Mouse (Mus musculus) heart, embryonic 15.5 days (tissue): ENCODE results near the gene Ppip5k1. TPM values are rescaled to one million over a fixed set of nuclear protein-coding genes. Genes with fewer than 3 reads are reported as not detected.

Experiments used
- ATAC-seq: fragments of 200-750 bp; cut with Nextera tagmentation; replicated peaks from 2 replicates; pipeline ENCODE4 v1.8.0; 2017; ENCODE audit warnings: low read depth, moderate TSS enrichment; ENCODE audit not compliant: insufficient number of reproducible peaks, insufficient read depth, low FRiP score
- H3K27ac ChIP-seq: fragments of 300-500 bp; sonication (generic); 2 replicates; pipeline ENCODE4 v1.5.1; 2015; ENCODE audit warnings: mild to moderate bottlenecking, inconsistent platforms
- H3K27me3 ChIP-seq: fragments of 300-500 bp; sonication (generic); 2 replicates; pipeline ENCODE4 v1.6.1; 2015; ENCODE audit warnings: inconsistent platforms
- H3K36me3 ChIP-seq: fragments of 300-500 bp; sonication (generic); 2 replicates; pipeline ENCODE4 v1.6.1; 2015; ENCODE audit warnings: mild to moderate bottlenecking, inconsistent platforms
- H3K4me1 ChIP-seq: fragments of 300-500 bp; sonication (generic); replicated peaks from 2 replicates; pipeline ENCODE4 v1.6.1; 2015; ENCODE audit warnings: inconsistent platforms
- H3K4me2 ChIP-seq: fragments of 300-500 bp; sonication (generic); 2 replicates; pipeline ENCODE4 v1.6.1; 2015; ENCODE audit warnings: inconsistent platforms, mild to moderate bottlenecking, moderate library complexity
- H3K4me3 ChIP-seq: fragments of 300-500 bp; sonication (generic); 2 replicates; pipeline ENCODE4 v1.5.1; 2015; ENCODE audit warnings: mild to moderate bottlenecking, inconsistent platforms
- H3K9ac ChIP-seq: fragments of 300-500 bp; sonication (generic); 2 replicates; pipeline ENCODE4 v1.6.1; 2015; ENCODE audit warnings: mild to moderate bottlenecking, inconsistent platforms
- H3K9me3 ChIP-seq: fragments of 300-500 bp; sonication (generic); replicated peaks from 2 replicates; pipeline ENCODE4 v1.6.1; 2016; ENCODE audit warnings: inconsistent platforms
- WGBS: fragments of 180-500 bp; shearing (Covaris S2); methylation state at CpG from one replicate; pipeline ENCODE4 v1.1.7; 2015; ENCODE audit warnings: mixed read lengths; 5-methylcytosine and 5-hydroxymethylcytosine counted together
- polyA plus RNA-seq: library from polyadenylated mRNA; unstranded; fragments of >200 nt; fragmentation: Nextera tagmentation; extraction: Ambion mirVana; gene quantifications from 2 replicates; pipeline ENCODE4 v1.2.1, GENCODE M21; 2015

The Ppip5k1 gene
- polyA plus RNA-seq, 1 experiment from 2014 or later, result 11.3 TPM

DNA sequence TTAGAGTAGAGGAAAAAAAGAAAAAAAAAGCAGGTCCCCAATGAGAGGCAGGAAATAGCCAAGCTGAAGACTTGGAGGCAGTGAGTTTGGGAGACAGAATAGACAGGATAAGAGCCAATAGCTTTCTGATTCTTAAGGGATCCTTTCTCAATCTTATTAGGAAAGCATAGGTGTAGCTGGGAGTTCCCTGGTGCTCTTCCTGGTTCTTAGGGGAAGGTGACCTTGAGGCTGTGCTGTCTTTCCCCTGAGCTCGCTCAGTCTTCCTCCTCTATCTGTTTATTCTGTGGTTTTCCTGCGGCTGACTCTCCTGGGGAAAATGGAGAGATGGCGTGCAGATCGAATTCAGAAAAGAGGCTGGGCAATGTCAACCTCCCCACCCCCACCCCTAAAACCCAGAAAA lies 2.8 kb upstream of the Ppip5k1 start:
- H3K9me3 ChIP-seq, result no peaks in the 10 kb centered on the region
- no peak overlapping the region; the same call in 1 of the 2 replicates for H3K4me2 ChIP-seq
- H3K27ac ChIP-seq, result no peak overlapping the region
- H3K27me3 ChIP-seq, result peaks cover 50% of the 10 kb centered on the region
- no peak overlapping the region for H3K9ac ChIP-seq
- 0 out of 2 replicates have a peak overlapping the region, but pooled peaks have one; percentile 14 for H3K4me3 ChIP-seq
- no peak for ATAC-seq
- peaks cover 18% of the 10 kb centered on the region for H3K4me1 ChIP-seq
- 0% methylated on average over 4 of the region's 4 CpGs for WGBS
- no peaks in the 10 kb centered on the region for H3K36me3 ChIP-seq

DNA sequence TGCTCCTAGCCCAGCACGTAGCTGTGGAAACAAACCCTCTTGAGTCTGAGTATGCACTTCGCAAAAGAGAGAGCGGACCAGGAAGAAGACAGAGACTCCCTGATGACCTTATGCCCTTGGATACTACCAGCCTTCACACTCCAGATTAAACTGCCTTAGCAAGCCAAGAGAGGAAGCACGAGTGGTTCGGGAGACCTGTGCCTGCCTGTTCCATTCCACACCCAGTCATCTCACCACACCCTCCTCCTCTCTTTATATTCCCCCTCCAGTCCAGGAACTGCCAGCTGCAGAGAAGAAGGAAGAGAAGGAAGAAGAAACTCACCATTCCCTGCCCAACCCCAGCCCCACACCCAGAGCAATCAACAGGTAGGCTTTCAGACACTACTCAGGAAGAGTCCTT lies 2.3 kb upstream of the Ppip5k1 start, which contains the start of gene Ckmt1:
Ckmt1 (plus strand) TSS at position 221 of the 400 bp plus-strand sequence.
- H3K27ac ChIP-seq, result no peak within 1 kb of the TSS
- H3K4me2 ChIP-seq, result peak within 1 kb of the TSS; percentile 24
- no peaks in the 10 kb centered on the region for H3K9me3 ChIP-seq
- 52% methylated on average over 5 of the region's 5 CpGs for WGBS
- peak within 1 kb of the TSS; percentile 14; the same call in 1 of the 2 replicates for H3K4me3 ChIP-seq
- H3K9ac ChIP-seq, result no peak within 1 kb of the TSS
- no peak for ATAC-seq
- H3K4me1 ChIP-seq, result peaks cover 18% of the 10 kb centered on the region
- H3K27me3 ChIP-seq, result peaks cover 47% of the 10 kb centered on the region
- no peaks in the 10 kb centered on the region for H3K36me3 ChIP-seq

DNA sequence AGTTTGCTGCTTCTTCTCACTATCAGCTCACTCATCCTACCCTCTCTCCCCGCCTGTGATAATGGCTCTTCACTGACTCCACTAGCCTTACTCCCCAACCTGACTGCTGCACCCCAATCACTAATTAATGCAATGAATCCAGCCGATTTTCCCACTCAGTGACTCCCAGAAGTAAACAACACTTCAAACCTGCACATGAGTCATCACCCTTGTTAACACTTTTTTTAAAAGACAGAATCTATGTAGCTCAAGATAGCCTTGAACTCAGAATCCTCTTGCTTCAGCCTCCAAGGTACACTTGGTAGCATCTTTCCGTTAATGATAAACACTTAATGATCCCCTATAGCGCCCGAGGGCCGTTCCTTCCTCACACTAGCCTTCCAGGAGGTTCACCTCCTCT lies 818 bp downstream of the Ppip5k1 start:
- Histone ChIP-seq H3K4me1 (peaks cover 18% of the 10 kb centered on the region), H3K27me3 (peaks cover 31% of the 10 kb centered on the region), H3K9me3 (no peaks in the 10 kb centered on the region), H3K27ac (peak overlapping the region; percentile 70; the same call in 1 of the 2 replicates), H3K36me3 (no peaks in the 10 kb centered on the region), H3K4me2 (peak overlapping the region; percentile 93), H3K4me3 (peak overlapping the region; percentile 87), H3K9ac (peak overlapping the region; percentile 87)
- ATAC-seq, result no peak
- 3% methylated on average over 6 of the region's 6 CpGs for WGBS

DNA sequence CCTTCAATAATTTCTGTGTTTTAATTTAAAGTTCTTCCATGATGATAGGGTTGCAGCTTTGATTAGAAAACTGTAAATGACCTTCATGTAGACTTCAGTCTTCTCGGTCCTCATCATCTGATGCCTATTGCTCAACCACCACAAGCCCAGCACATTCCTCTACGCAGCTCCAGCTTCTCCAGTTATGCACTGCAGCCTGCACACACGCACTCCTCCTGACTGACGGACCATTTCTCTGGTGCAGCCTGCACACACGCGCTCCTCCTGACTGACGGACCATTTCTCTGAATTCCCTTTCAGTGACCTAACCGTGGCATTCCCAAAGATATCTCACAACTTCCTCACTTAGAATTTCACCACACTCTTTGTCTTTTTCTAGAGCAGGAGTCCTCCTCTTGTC lies 2.0 kb downstream of the Ppip5k1 start:
- Histone ChIP-seq H3K4me2 (peak overlapping the region; percentile 10; the same call in 1 of the 2 replicates), H3K4me1 (peaks cover 13% of the 10 kb centered on the region), H3K36me3 (no peaks in the 10 kb centered on the region), H3K27me3 (peaks cover 19% of the 10 kb centered on the region), H3K9me3 (no peaks in the 10 kb centered on the region), H3K9ac (no peak overlapping the region), H3K27ac (no peak overlapping the region), H3K4me3 (no peak overlapping the region)
- no peak for ATAC-seq
- WGBS, result 24% methylated on average over 8 of the region's 8 CpGs

DNA sequence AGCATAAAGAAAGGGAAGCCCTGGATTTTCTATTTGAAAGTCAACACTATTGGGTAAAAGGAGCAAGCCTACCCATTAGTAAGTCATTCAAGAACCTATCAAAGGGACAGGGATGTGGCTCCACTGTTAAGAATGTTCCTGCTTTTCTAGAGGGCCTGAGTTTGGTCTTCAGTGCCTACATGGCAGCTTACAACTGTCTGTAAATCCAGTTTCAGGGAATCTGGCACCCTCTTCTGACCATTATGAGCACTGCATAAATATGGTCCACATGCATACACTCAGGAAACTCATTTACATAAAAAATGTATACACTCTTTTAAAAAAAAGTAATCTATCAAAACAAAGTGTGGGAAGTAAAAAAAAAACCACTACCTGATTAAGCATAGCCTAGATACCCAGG lies 16.1 kb downstream of the Ppip5k1 start:
- no peaks in the 10 kb centered on the region for H3K27me3 ChIP-seq
- H3K4me1 ChIP-seq, result no peaks in the 10 kb centered on the region
- H3K4me2 ChIP-seq, result no peak overlapping the region
- ATAC-seq, result no peak
- no peak overlapping the region for H3K4me3 ChIP-seq
- no peaks in the 10 kb centered on the region for H3K9me3 ChIP-seq
- H3K36me3 ChIP-seq, result no peaks in the 10 kb centered on the region
- H3K27ac ChIP-seq, result no peak overlapping the region
- H3K9ac ChIP-seq, result no peak overlapping the region

DNA sequence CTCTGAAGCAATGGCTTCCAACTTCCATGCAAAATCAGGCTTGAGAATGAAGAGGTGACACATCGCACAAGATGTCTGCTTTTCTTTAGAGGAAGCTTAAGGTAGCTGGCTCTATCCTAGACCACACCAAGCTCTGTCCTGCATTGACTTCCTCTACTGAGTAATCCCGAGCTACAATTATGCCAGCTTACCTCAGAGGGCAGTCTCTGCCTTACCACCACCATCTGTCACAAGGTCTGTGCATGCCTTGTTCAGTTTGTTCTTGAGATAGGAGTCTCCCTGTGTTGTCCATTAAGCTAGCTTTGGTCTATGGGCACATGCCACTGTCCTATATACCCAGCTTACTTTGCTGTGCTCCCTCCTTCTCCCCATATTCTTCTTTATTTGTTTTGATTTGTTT lies 25.7 kb downstream of the Ppip5k1 start:
- ATAC-seq, result no peak
- Histone ChIP-seq H3K27me3 (no peaks in the 10 kb centered on the region), H3K27ac (no peak overlapping the region), H3K4me3 (no peak overlapping the region), H3K9ac (no peak overlapping the region), H3K36me3 (peaks cover 18% of the 10 kb centered on the region), H3K4me2 (no peak overlapping the region), H3K9me3 (no peaks in the 10 kb centered on the region), H3K4me1 (no peaks in the 10 kb centered on the region)
- WGBS, result 88% methylated on average over 2 of the region's 2 CpGs

DNA sequence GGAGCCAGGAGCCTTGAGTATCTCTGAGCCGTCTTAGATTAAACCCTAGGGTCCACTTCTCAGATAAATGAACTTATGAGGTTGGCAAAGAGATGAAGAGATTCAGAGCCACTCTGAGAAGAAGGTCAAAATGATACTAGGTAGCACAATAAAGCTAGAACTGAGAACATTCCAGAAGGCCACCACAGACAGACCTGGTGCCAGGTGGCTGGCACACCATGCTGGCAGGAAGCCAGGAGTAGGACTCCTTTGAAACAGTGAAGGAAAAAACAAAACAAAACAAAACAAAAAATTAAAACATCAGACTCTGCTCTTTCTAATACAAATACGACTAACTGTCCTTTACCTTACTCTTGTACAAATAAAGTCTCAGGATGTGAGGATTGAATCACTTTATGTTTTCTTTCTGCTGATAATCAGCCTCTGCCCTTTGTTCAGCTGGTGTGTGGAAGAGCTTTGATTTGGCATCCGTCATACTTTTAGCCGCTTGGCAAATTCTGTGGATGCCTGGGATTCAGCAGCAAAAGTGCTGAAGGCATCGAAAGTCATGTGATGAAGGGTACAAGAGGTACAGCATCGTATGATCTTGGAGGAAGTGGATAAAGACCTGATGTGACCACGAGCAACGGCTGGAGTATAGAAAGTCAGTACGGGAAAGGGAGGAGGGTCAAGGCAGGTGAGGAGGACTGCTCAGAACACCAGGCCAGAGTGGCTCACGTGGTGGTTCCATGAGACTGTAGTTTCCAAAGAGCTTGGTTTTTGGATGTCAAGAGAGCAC lies 31.3 kb downstream of the Ppip5k1 start:
- WGBS, result 55% methylated on average over 10 of the region's 10 CpGs
- ATAC-seq, result no peak

DNA sequence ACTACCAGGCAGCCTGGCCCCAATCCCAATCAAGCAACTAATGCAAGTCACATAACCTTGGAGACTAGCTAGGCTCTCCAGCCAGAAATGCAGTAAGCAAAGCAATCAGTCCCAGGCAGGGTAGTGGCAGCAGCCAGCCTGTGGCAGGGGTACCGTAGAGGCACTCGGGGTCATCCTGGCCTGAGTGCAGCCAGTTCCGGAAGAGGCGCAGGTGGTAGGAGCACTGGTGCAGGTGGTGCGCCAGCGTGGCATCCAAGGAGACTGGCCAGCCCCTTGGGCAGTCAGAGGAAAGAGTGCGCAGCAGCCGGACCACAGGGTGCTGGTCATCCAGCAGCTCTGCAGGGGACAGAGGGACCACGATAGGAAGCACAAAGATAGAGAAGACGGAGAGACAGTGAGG lies 32.2 kb downstream of the Ppip5k1 start:
- H3K4me2 ChIP-seq, result no peak overlapping the region
- no peaks in the 10 kb centered on the region for H3K27me3 ChIP-seq
- no peak overlapping the region for H3K27ac ChIP-seq
- H3K4me3 ChIP-seq, result no peak overlapping the region
- no peak overlapping the region for H3K9ac ChIP-seq
- WGBS, result 88% methylated on average over 10 of the region's 10 CpGs
- no peak for ATAC-seq
- H3K36me3 ChIP-seq, result no peaks in the 10 kb centered on the region
- H3K9me3 ChIP-seq, result no peaks in the 10 kb centered on the region
- no peaks in the 10 kb centered on the region for H3K4me1 ChIP-seq

More for the DNA sequence above, 31.3 kb downstream of the Ppip5k1 start:
- no peaks in the 10 kb centered on the region for H3K4me1 ChIP-seq
- no peak overlapping the region for H3K4me3 ChIP-seq
- H3K27ac ChIP-seq, result no peak overlapping the region
- no peak overlapping the region for H3K9ac ChIP-seq
- peaks cover 2% of the 10 kb centered on the region; the same call in 1 of the 2 replicates for H3K36me3 ChIP-seq
- H3K27me3 ChIP-seq, result no peaks in the 10 kb centered on the region
- no peak overlapping the region for H3K4me2 ChIP-seq
- H3K9me3 ChIP-seq, result no peaks in the 10 kb centered on the region

DNA sequence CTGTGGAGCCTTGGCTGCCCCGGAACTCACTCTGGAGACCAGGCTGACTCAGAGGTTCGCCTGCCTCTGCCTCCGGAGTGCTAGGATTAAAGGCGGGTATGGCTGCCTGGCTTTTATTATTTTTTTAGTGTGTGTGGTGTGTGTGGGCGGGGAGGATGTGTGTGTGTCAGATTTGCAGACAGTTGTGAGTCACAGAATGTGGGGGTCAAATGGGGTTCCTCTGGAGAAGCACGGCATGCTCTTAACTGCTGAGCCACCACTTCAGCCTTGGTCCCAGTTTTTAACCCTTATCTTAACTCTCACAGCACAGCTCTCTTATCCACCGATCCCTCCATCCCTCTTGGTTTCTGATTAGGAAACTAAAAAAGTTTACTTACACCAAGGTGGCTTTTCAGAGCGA lies 38.9 kb downstream of the Ppip5k1 start:
- WGBS, result 50% methylated on average over 8 of the region's 8 CpGs
- Histone ChIP-seq H3K9me3 (no peaks in the 10 kb centered on the region), H3K4me2 (no peak overlapping the region), H3K27me3 (no peaks in the 10 kb centered on the region), H3K9ac (no peak overlapping the region), H3K4me3 (no peak overlapping the region), H3K4me1 (no peaks in the 10 kb centered on the region), H3K27ac (no peak overlapping the region), H3K36me3 (0 out of 2 replicates have a peak, but pooled peaks cover 3% of the 10 kb centered on the region)
- no peak for ATAC-seq

DNA sequence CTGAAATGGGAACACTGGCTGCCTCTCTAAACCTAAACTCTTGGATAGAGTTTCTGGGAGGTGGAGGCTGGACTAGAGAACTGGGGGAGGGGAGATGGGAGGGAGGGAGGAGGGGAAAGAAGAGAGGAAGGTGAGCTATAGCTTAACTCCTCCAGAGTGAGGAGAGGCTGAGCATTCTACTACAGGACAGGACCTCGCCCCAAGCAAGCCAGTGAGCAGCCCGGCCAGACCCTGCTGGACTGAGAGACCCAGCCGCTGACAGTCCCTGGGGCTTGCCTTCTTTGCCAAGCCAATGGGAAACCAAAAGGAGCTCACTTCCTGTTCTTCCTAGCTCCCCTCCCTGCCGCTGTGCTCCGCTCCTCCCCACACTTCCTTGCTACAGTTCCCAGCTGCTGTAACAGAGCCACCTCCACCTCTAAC lies 46.2 kb downstream of the Ppip5k1 start:
- 27% methylated on average over 5 of the region's 5 CpGs for WGBS
- no peak overlapping the region for H3K9ac ChIP-seq

DNA sequence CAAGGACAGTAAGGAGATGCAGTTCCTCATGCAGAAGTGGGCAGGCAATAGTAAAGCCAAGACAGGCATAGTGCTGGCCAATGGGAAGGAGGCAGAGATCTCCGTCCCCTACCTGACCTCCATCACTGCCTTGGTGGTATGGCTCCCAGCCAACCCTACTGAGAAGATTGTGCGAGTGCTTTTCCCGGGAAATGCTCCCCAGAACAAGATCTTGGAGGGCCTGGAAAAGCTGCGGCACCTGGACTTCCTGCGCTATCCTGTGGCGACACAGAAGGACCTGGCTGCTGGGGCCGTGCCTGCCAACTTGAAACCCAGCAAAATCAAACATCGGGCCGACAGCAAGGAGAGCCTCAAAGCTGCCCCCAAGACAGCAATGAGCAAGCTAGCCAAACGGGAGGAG lies 55.2 kb downstream of the Ppip5k1 start:
- Histone ChIP-seq H3K4me2 (no peak overlapping the region), H3K4me3 (no peak overlapping the region), H3K27me3 (peaks cover 35% of the 10 kb centered on the region), H3K9ac (no peak overlapping the region), H3K36me3 (peaks cover 7% of the 10 kb centered on the region; the same call in 1 of the 2 replicates), H3K4me1 (peaks cover 27% of the 10 kb centered on the region), H3K9me3 (no peaks in the 10 kb centered on the region), H3K27ac (no peak overlapping the region)
- no peak for ATAC-seq
- WGBS, result 67% methylated on average over 10 of the region's 10 CpGs

More for the DNA sequence above, 46.2 kb downstream of the Ppip5k1 start:
- 0 out of 2 replicates have a peak, but pooled peaks cover 18% of the 10 kb centered on the region for H3K27me3 ChIP-seq
- no peak for ATAC-seq
- H3K4me1 ChIP-seq, result peaks cover 7% of the 10 kb centered on the region; the same call in 1 of the 2 replicates
- H3K9me3 ChIP-seq, result no peaks in the 10 kb centered on the region
- peak overlapping the region; percentile 50 for H3K4me2 ChIP-seq
- H3K27ac ChIP-seq, result peak overlapping the region; percentile 47; the same call in 1 of the 2 replicates
- H3K4me3 ChIP-seq, result no peak overlapping the region
- H3K36me3 ChIP-seq, result peaks cover 9% of the 10 kb centered on the region

DNA sequence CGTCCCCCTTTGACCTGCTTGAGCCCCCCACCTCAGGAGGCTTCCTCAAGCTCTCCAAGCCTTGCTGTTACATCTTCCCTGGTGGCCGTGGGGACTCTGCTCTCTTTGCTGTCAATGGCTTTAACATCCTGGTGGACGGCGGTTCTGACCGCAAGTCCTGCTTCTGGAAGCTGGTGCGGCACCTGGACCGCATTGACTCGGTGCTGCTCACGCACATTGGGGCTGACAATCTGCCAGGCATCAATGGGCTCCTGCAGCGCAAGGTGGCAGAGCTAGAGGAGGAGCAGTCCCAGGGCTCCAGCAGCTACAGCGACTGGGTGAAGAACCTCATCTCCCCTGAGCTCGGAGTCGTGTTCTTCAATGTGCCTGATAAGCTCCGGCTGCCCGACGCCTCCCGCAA lies 55.7 kb downstream of the Ppip5k1 start:
- H3K9me3 ChIP-seq, result no peaks in the 10 kb centered on the region
- no peak overlapping the region for H3K4me2 ChIP-seq
- no peak overlapping the region for H3K4me3 ChIP-seq
- H3K4me1 ChIP-seq, result peaks cover 33% of the 10 kb centered on the region
- H3K27me3 ChIP-seq, result peaks cover 32% of the 10 kb centered on the region
- no peak overlapping the region for H3K27ac ChIP-seq
- peaks cover 7% of the 10 kb centered on the region; the same call in 1 of the 2 replicates for H3K36me3 ChIP-seq
- H3K9ac ChIP-seq, result no peak overlapping the region
- 76% methylated on average over 17 of the region's 17 CpGs for WGBS
- no peak for ATAC-seq
